Mouse (Mus musculus): Measurements from ENCODE around the gene Ccdc18. TPM values are rescaled to one million over a fixed set of nuclear protein-coding genes. Genes with fewer than 3 reads are reported as not detected.
A peak's percentile ranks its signal among the peaks of the same experiment; 100 is the strongest.

The Ccdc18 gene
- polyA plus RNA-seq, 1 experiment, result 12.5 TPM

DNA sequence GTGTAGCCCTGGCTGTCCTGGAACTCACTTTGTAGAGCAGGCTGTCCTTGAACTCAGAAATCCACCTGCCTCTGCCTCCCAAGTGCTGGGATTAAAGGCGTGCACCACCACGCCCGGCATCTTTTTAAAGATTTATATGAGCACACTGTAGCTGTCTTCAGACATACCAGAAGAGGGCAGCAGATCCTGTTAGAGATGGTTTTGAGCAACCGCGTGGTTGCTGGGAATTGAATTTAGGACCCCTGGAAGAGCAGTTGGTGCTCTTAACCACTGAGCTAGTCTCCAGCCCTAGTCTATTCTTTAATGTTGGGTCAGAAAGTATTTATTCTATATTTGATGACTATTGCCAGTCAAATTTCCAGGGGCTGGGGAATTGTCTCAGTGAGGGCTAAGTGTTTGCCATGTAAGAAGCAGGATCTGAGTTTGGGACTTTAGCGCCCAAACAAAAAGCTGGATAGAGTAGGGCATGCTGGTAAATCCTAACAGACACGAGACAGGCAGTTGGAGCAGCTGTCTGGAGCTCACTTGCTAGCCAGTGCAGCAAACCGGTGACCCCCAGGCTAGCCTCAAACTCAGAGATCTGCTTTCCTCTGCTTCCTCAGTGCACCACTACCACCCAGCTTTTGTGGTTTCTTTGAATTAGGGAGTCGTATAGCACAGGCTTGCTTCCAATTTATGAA, 12.3 kb upstream of the Ccdc18 start:
- no peak overlapping the region for H3K27ac ChIP-seq (ENCODE audit: control insufficient read depth, insufficient read depth, low read depth, low read length, poor library complexity)
- no peaks in the 10 kb centered on the region for H3K4me1 ChIP-seq (ENCODE audit: control insufficient read depth, insufficient read depth, low read length)
- TF ChIP-seq POLR2A (IDR thresholded peaks at IDR 0.05; ENCODE audit: borderline replicate concordance, control insufficient read depth, low read depth, low read length), result no peak
- TF ChIP-seq CTCF (IDR thresholded peaks at IDR 0.05; ENCODE audit: control insufficient read depth, insufficient read depth, low read length), result no peak
- WGBS, result 87% methylated on average over 9 of the region's 9 CpGs
- H3K4me3 ChIP-seq (replicated peaks; ENCODE audit: control insufficient read depth, low read depth, low read length), result no peak overlapping the region

DNA sequence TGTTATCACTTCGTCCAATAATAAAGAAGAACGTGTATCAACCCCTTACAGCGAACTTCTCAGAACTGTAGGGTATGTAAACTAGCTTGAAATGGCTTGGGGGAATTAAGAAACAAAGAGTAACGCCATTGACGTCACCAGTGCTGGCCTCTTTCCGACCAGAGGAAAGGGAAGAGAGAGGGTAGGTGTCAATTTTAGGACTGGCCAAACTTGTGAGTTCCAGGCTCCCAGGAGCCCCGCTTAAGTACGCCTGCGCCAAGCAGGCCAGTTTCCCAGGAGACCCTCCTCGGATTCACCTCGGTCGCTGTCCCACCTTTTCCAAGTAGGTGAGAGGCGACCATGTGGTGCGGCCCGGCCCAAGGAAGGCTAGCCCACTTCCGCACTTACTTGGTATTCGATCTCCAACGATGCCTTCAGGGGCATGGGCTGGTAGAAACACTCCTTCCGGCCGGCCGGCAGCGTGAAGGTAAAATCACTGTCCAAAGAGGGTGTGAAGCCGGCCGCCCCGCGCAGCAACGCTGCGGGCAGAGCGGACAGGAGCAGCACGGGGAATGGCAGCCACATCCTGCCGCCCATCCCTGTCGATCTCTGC, 730 bp upstream of the Ccdc18 start:
- Histone ChIP-seq H3K27ac (ENCODE audit: control insufficient read depth, insufficient read depth, low read depth, low read length, poor library complexity) (peak overlapping the region; percentile 86), H3K4me3 (replicated peaks; ENCODE audit: control insufficient read depth, low read depth, low read length) (peak overlapping the region; percentile 88), H3K4me1 (ENCODE audit: control insufficient read depth, insufficient read depth, low read length) (no peaks in the 10 kb centered on the region)
- TF ChIP-seq POLR2A (IDR thresholded peaks at IDR 0.05; ENCODE audit: borderline replicate concordance, control insufficient read depth, low read depth, low read length) (0 out of 2 replicates have a peak, but pooled peaks have one; percentile 12), CTCF (IDR thresholded peaks at IDR 0.05; ENCODE audit: control insufficient read depth, insufficient read depth, low read length) (no peak)
- WGBS, result under 1% methylated on average over 32 of the region's 32 CpGs

GRCm38 (mm10) chr5:108152592-108152991, 19.9 kb downstream of the Ccdc18 start:
- WGBS, result 79% methylated on average over 1 of the region's 1 CpGs
- TF ChIP-seq CTCF (IDR thresholded peaks at IDR 0.05; ENCODE audit: control insufficient read depth, insufficient read depth, low read length), result no peak
- TF ChIP-seq POLR2A (IDR thresholded peaks at IDR 0.05; ENCODE audit: borderline replicate concordance, control insufficient read depth, low read depth, low read length), result no peak
- no peak overlapping the region for H3K4me3 ChIP-seq (replicated peaks; ENCODE audit: control insufficient read depth, low read depth, low read length)
- no peaks in the 10 kb centered on the region for H3K4me1 ChIP-seq (ENCODE audit: control insufficient read depth, insufficient read depth, low read length)
- H3K27ac ChIP-seq (ENCODE audit: control insufficient read depth, insufficient read depth, low read depth, low read length, poor library complexity), result no peak overlapping the region

- 88% methylated on average over 2 of the region's 2 CpGs for WGBS
- Histone ChIP-seq H3K27ac (ENCODE audit: control insufficient read depth, insufficient read depth, low read depth, low read length, poor library complexity) (no peak overlapping the region), H3K4me3 (replicated peaks; ENCODE audit: control insufficient read depth, low read depth, low read length) (no peak overlapping the region), H3K4me1 (ENCODE audit: control insufficient read depth, insufficient read depth, low read length) (no peaks in the 10 kb centered on the region)
- TF ChIP-seq POLR2A (IDR thresholded peaks at IDR 0.05; ENCODE audit: borderline replicate concordance, control insufficient read depth, low read depth, low read length) (no peak), CTCF (IDR thresholded peaks at IDR 0.05; ENCODE audit: control insufficient read depth, insufficient read depth, low read length) (no peak)
These were observed 28.1 kb downstream of the Ccdc18 start for GRCm38 (mm10) chr5:108160796-108161195.

DNA sequence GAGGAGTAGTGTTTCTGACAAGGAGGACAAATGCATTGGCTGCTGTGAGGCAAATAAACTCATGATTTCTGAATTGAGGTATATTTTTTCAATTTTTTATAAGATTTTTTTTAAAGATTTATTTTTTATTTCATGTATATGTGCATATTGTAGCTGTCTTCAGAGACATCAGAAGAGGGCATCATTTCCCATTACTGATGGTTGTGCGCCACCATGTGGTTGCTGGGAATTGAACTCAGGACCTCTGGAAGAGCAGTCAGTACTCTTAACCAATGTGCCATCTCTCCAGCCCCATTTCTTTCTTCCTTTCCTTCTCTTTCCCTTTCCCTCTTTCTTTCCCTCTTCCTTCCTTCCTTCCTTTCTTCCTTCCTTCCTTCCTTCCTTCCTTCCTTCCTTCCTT, 31.0 kb downstream of the Ccdc18 start:
- WGBS, result 83% methylated on average over 1 of the region's 1 CpGs
- H3K4me3 ChIP-seq (replicated peaks; ENCODE audit: control insufficient read depth, low read depth, low read length), result no peak overlapping the region
- no peak overlapping the region for H3K27ac ChIP-seq (ENCODE audit: control insufficient read depth, insufficient read depth, low read depth, low read length, poor library complexity)
- no peak for TF ChIP-seq POLR2A (IDR thresholded peaks at IDR 0.05; ENCODE audit: borderline replicate concordance, control insufficient read depth, low read depth, low read length)
- 0 out of 2 replicates have a peak, but pooled peaks have one; percentile 25 for TF ChIP-seq CTCF (IDR thresholded peaks at IDR 0.05; ENCODE audit: control insufficient read depth, insufficient read depth, low read length)
- H3K4me1 ChIP-seq (ENCODE audit: control insufficient read depth, insufficient read depth, low read length), result no peaks in the 10 kb centered on the region

DNA sequence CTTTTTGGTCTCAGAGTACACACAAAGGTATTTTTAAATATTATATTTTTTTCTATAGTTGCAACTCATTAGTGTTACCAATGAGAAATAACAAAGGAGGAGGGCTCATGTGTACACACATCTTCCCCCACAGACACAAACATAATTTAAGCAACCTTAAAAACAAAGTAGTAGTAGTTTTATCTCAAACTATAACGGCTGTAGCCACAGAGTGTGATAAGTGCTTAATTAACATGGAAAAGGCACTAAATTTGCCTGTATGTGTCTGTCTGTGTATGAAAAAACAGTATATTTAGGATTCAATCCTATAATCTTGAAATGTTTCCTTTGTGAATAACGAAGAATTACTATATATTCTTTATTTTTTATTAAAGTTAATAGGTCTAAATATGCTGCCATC, 51.4 kb downstream of the Ccdc18 start:
- TF ChIP-seq POLR2A (IDR thresholded peaks at IDR 0.05; ENCODE audit: borderline replicate concordance, control insufficient read depth, low read depth, low read length) (no peak), CTCF (IDR thresholded peaks at IDR 0.05; ENCODE audit: control insufficient read depth, insufficient read depth, low read length) (no peak)
- 76% methylated on average over 2 of the region's 2 CpGs for WGBS
- Histone ChIP-seq H3K27ac (ENCODE audit: control insufficient read depth, insufficient read depth, low read depth, low read length, poor library complexity) (no peak overlapping the region), H3K4me1 (ENCODE audit: control insufficient read depth, insufficient read depth, low read length) (no peaks in the 10 kb centered on the region), H3K4me3 (replicated peaks; ENCODE audit: control insufficient read depth, low read depth, low read length) (no peak overlapping the region)

GRCm38 (mm10) chr5:108188967-108189366, 56.3 kb downstream of the Ccdc18 start:
- TF ChIP-seq POLR2A (IDR thresholded peaks at IDR 0.05; ENCODE audit: borderline replicate concordance, control insufficient read depth, low read depth, low read length), result no peak
- no peak for TF ChIP-seq CTCF (IDR thresholded peaks at IDR 0.05; ENCODE audit: control insufficient read depth, insufficient read depth, low read length)

DNA sequence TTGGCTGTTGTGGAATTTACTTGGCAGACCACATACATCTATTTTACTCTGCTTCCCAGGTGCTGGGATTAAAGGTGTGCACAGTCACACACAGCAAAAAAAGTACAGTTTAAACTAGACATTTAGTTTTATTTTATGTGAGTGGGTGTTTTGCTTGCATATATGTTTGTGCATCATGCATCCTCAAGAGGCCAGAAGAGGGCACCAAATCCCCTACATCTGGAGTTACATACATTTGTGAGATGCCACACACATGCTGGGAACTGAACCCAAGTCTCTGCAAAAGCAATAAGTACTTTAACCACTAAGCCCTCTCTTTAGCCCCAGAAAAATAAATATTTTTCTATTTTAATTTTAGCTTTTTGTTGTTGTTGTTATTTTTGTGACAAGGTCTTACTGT, 73.3 kb downstream of the Ccdc18 start:
- Histone ChIP-seq H3K27ac (ENCODE audit: control insufficient read depth, insufficient read depth, low read depth, low read length, poor library complexity) (no peak overlapping the region), H3K4me1 (ENCODE audit: control insufficient read depth, insufficient read depth, low read length) (no peaks in the 10 kb centered on the region), H3K4me3 (replicated peaks; ENCODE audit: control insufficient read depth, low read depth, low read length) (no peak overlapping the region)
- no peak for TF ChIP-seq POLR2A (IDR thresholded peaks at IDR 0.05; ENCODE audit: borderline replicate concordance, control insufficient read depth, low read depth, low read length)

More at GRCm38 (mm10) chr5:108188967-108189366, 56.3 kb downstream of the Ccdc18 start:
- H3K4me3 ChIP-seq (replicated peaks; ENCODE audit: control insufficient read depth, low read depth, low read length), result no peak overlapping the region
- H3K4me1 ChIP-seq (ENCODE audit: control insufficient read depth, insufficient read depth, low read length), result no peaks in the 10 kb centered on the region
- H3K27ac ChIP-seq (ENCODE audit: control insufficient read depth, insufficient read depth, low read depth, low read length, poor library complexity), result no peak overlapping the region

All from bone marrow, adult 2 months (tissue).